Mouse (Mus musculus) lung, adult 2 months (tissue): Measurements from ENCODE around the gene Pik3r4.

ENCODE experiments used
- CTCF ChIP-seq: fragments of 200-500 bp; IDR thresholded peaks from 2 replicates; pipeline ENCODE4 v1.5.1; 2011; ENCODE audit warnings: mild to moderate bottlenecking, low read length, control low read depth; ENCODE audit not compliant: insufficient read depth
- POLR2A ChIP-seq: fragments of 200-500 bp; IDR thresholded peaks from 2 replicates; pipeline ENCODE4 v1.6.1; 2011; ENCODE audit warnings: low read depth, mild to moderate bottlenecking, control low read depth, low read length, borderline replicate concordance; ENCODE audit errors: extremely low read depth

DNA sequence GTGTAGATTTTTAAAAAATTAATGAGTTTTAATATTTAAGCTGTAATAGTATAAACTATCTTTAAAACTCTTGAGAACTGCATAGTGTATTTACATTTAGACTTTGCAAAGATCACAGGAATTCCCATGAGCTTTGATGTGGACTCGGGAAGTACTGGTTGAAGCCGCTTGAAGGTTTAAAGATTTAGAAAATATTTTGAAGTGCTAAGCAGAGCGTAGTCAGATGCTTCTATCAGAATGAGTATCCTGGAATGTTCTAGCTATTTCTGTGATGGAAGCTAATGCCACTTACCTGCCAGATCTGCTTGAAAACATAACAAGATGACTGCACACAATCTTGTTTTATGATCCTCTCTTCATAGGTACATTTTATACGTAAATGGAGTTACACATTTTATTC, 28.1 kb downstream of the Pik3r4 start:
- TF ChIP-seq POLR2A (no peak), CTCF (no peak)
